Mouse (Mus musculus) MEL (cell line): ENCODE measurements at regions not wholly inside any gene's neighbourhood (a gene's known extent, or its start where the extent isn't known, plus 50 kb on each side); places are given as distances from the start of the nearest gene placed in this dataset.

Experiments
- CTCF ChIP-seq, 3 experiments: IDR thresholded peaks in 2 of 3; conservative IDR thresholded peaks in 1 of 3; 2 replicates each; pipeline ENCODE4 v1.5.1; 2011 to 2012; ENCODE audit warnings: low read length in 3 of 3, low read depth in 2 of 3, mild to moderate bottlenecking in 2 of 3, improper control_type of control experiment in 1 of 3, inconsistent platforms in 1 of 3, mixed read lengths in 1 of 3, moderate library complexity in 1 of 3; ENCODE audit not compliant: control insufficient read depth in 1 of 3, insufficient read depth in 1 of 3, poor library complexity in 1 of 3, severe bottlenecking in 1 of 3
- KAT2A ChIP-seq: conservative IDR thresholded peaks from 2 replicates; pipeline ENCODE4 v1.6.1; 2012; ENCODE audit warnings: low read depth, low read length, improper control_type of control experiment, inconsistent platforms
- NRF1 ChIP-seq: IDR thresholded peaks from 2 replicates; pipeline ENCODE4 v1.6.1; 2014; ENCODE audit warnings: low read depth, mild to moderate bottlenecking, inconsistent platforms, low read length, improper control_type of control experiment, moderate library complexity; ENCODE audit not compliant: poor library complexity, insufficient read depth, severe bottlenecking

- TF ChIP-seq KAT2A, result no peak
- TF ChIP-seq NRF1, result no peak
- TF ChIP-seq CTCF (IDR thresholded peaks at IDR 0.05 in 2 of 3, conservative IDR thresholded peaks at IDR 0.05 in 1 of 3; ENCODE audit: control insufficient read depth in 1 of 3, insufficient read depth in 1 of 3, low read depth in 2 of 3, low read length in 3 of 3, poor library complexity in 1 of 3, severe bottlenecking in 1 of 3), result peak; percentile 18 to 53 (median 31); a peak in 5 of 6 replicates
Observed at GRCm38 (mm10) chr8:82689322-82689721, 84.6 kb downstream of the Zfp330 start.
